Mouse (Mus musculus): ENCODE data around the gene Mrps33.

GRCm38 (mm10) chr6:39788408-39788807 is 22.4 kb downstream of the Mrps33 start:
- TF ChIP-seq CTCF (IDR thresholded peaks at IDR 0.05) (no peak), EP300 (IDR thresholded peaks at IDR 0.05) (no peak)

Data from lung, postnatal 0 days (tissue).